Mouse (Mus musculus): ENCODE measurements around the gene Pon3. TPM values are rescaled to one million over a fixed set of nuclear protein-coding genes. Genes with fewer than 3 reads are reported as not detected.

Pon3 gene
- polyA plus RNA-seq (2015; fragmentation: Nextera tagmentation; extraction: Ambion mirVana), result 11.2 and 20.0 TPM in 2 replicates

DNA sequence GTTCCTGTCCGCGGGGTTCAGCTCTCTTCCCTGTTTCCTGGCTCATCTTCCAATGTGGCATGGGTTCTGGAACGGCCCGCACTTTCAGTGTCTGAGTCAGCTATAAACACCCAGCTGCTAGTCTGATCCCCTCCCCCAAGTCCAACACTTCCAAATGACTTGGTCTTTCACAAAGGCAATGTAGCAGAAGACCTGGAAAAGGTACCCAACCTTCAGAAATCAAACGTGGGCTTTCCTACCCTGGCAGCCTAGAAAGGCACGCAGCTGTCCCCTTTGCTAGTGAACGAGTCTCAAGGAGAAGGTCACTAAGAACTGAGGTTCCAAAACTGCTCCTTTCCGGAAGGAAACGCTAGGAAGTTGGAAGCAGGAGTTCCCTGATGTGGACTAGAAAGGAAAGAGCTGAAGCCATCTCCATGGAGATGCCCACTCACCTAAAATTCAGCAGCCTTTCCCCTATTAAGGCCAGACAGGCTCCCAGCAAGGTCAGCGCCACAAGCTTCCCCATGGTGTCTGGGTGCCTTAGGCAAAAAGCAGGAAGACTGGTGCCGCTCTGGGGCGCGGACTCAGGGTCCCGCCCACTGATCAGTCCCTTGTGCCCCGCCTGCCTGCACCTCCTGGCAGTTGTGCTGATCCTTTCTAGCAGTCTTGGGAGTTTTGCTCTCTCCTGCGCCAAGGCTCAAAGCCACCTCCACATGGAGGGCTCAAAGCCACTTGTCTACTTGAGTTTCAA lies at the start of gene Pon3:
Pon3 (minus strand) TSS at position 565 of the 730 bp plus-strand sequence.

DNA sequence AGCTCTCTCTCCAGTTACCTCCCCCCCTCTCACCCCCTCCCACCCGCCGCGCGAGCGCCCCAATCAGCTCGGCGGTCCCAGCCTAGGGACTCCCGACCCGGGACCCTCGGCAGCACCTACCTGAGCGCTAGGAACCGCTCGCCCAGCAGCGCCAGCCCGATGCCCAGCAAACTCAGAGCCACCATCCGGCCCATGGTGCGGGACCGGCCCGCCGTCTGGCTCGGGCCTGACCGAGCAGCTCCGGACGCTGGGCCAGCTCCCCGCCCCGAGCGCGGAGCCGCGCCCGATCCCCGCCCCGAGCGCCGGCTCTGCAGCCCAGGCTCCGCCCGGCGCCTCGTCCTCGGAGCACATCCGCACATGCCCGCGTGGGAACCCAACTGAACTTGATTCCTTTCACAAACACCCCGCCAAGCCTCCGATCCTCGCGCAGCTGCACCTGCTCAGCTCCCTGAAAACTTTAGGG lies 42.0 kb upstream of the Pon3 start, which contains the start of gene Pon2:
Pon2 (minus strand) TSS at position 364 of the 463 bp plus-strand sequence.

DNA sequence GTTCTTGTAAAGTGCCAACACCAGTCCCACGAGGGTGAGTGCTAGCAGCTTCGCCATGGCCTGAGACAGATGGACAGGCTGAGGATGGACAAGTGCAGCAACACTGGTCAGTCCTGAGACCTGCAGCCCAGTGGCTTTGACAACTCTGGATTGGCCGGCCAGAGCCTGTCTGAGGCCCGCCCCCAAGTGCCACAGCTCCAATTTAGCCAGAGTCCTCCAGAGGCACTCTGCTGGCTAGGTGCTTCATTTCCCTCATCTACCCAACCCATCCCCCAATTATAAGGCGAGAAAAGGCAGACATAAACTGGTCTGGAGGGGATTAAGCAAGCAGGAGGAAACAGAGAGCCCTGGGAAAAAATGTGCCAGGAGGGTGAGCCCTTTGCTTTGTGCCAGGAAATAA lies 62.4 kb downstream of the Pon3 start, which contains the start of gene Pon1:
Pon1 (minus strand) TSS at position 254 of the 400 bp plus-strand sequence.

Other genes with a start within 250 kb of the Pon3 start
- 0.49 and 0.56 TPM in 2 replicates for gene Pon1, start 62.3 kb downstream of the Pon3 start, polyA plus RNA-seq (2015; fragmentation: Nextera tagmentation; extraction: Ambion mirVana)
- 29.1 and 31.3 TPM in 2 replicates for gene Pon2, start 42.2 kb upstream of the Pon3 start, polyA plus RNA-seq (2015; fragmentation: Nextera tagmentation; extraction: Ambion mirVana)
- 16.4 and 18.5 TPM in 2 replicates for gene Asb4, start 127.1 kb upstream of the Pon3 start, polyA plus RNA-seq (2015; fragmentation: Nextera tagmentation; extraction: Ambion mirVana)
- gene Pdk4, start 240.0 kb upstream of the Pon3 start, polyA plus RNA-seq (2015; fragmentation: Nextera tagmentation; extraction: Ambion mirVana), result 76.0 and 87.3 TPM in 2 replicates